In the genomic region with DNA sequence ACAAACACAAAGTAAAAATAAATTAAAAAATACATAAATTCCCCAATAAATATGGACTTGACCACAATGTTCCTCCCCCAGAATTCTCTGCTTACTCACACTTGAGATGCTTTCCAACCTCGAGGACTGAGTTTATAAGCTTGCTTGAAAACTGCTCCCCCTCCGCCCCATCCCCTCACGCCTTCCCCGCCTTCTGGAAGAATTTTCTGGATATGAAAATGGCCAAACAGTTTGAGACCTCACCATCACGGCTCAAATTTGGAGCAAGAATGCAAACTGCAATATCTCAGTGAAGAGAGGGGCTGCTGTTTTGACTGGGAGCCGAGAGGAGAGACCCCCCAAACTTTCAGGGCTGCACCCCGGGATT, we compare ENCODE assay signal across 8 mouse cellular contexts. TPM values are rescaled to one million over a fixed set of nuclear protein-coding genes. Genes with fewer than 3 reads are reported as not detected.
DNase-seq lines count a peak whose midpoint lies in the region; ATAC-seq and TF ChIP-seq lines count a peak whose summit lies in the region.

No protein-coding gene starts in this region.

- H3K4me1 ChIP-seq in kidney, embryonic 15.5 days = peaks cover 32% of the 10 kb centered on the region
- peaks cover 2% of the 10 kb centered on the region; the same call in 1 of the 2 replicates for H3K4me1 ChIP-seq in bone marrow, adult 2 months (ENCODE audit: control insufficient read depth, insufficient read depth, low read length)
- peaks cover 12% of the 10 kb centered on the region for H3K4me1 ChIP-seq in heart, embryonic 16.5 days (ENCODE audit: control insufficient read depth, insufficient read depth, low read length)
- H3K4me1 ChIP-seq in midbrain, embryonic 10.5 days = peaks cover 51% of the 10 kb centered on the region

- H3K27ac ChIP-seq in kidney, embryonic 15.5 days = peak overlapping the region; percentile 95
- H3K27ac ChIP-seq in bone marrow, adult 2 months (ENCODE audit: control insufficient read depth, insufficient read depth, low read depth, low read length, poor library complexity) = no peak overlapping the region
- H3K27ac ChIP-seq in heart, embryonic 16.5 days (ENCODE audit: low read length) = peak overlapping the region; percentile 96
- peak overlapping the region; percentile 87 for H3K27ac ChIP-seq in midbrain, embryonic 10.5 days (replicated peaks)

- no peak for ATAC-seq in kidney, embryonic 15.5 days (replicated peaks; ENCODE audit: low FRiP score)
- no peak for ATAC-seq in heart, embryonic 16.5 days (replicated peaks; ENCODE audit: extremely low read depth, insufficient read depth, low FRiP score)

- no peaks in the 10 kb centered on the region for H3K9me3 ChIP-seq in kidney, embryonic 15.5 days (replicated peaks)
- H3K9me3 ChIP-seq in heart, embryonic 16.5 days (replicated peaks; ENCODE audit: control insufficient read depth, low read length) = no peaks in the 10 kb centered on the region
- H3K9me3 ChIP-seq in midbrain, embryonic 10.5 days (replicated peaks) = no peaks in the 10 kb centered on the region

- peak overlapping the region; percentile 72 for H3K4me3 ChIP-seq in kidney, embryonic 15.5 days (replicated peaks)
- H3K4me3 ChIP-seq in bone marrow, adult 2 months (replicated peaks; ENCODE audit: control insufficient read depth, low read depth, low read length) = peak overlapping the region; percentile 78
- H3K4me3 ChIP-seq in heart, embryonic 16.5 days (ENCODE audit: low read length) = peak overlapping the region; percentile 72
- peak overlapping the region; percentile 61 for H3K4me3 ChIP-seq in midbrain, embryonic 10.5 days

- H3K9ac ChIP-seq in kidney, embryonic 15.5 days = peak overlapping the region; percentile 52
- H3K9ac ChIP-seq in heart, embryonic 16.5 days (ENCODE audit: low read length) = peak overlapping the region; percentile 77

- DNase-seq in kidney, postnatal 14 days = no peak
- DNase-seq in midbrain, embryonic 10.5 days (ENCODE audit: low spot score) = no peak
- DNase-seq in ovary, adult 18-20 months (ENCODE audit: low spot score) = no peak
- no peak for DNase-seq in layer of hippocampus, adult 8-10 months (ENCODE audit: low spot score in 2 of 2)
- DNase-seq in adrenal gland, postnatal 25 days = no peak

- H3K36me3 ChIP-seq in kidney, embryonic 15.5 days = no peaks in the 10 kb centered on the region
- no peaks in the 10 kb centered on the region for H3K36me3 ChIP-seq in heart, embryonic 16.5 days (ENCODE audit: control insufficient read depth, insufficient read depth)
- H3K36me3 ChIP-seq in midbrain, embryonic 10.5 days = no peaks in the 10 kb centered on the region

- no peaks in the 10 kb centered on the region for H3K27me3 ChIP-seq in kidney, embryonic 15.5 days
- H3K27me3 ChIP-seq in heart, embryonic 16.5 days (ENCODE audit: control insufficient read depth, insufficient read depth, low read length) = no peaks in the 10 kb centered on the region
- peaks cover 12% of the 10 kb centered on the region; the same call in 1 of the 2 replicates for H3K27me3 ChIP-seq in midbrain, embryonic 10.5 days (ENCODE audit: low read depth, poor library complexity, severe bottlenecking)

- 3% methylated on average over 7 of the region's 7 CpGs for WGBS in kidney, embryonic 15.5 days
- WGBS in bone marrow, adult 2 months = under 1% methylated on average over 7 of the region's 7 CpGs
- 2% methylated on average over 7 of the region's 7 CpGs for WGBS in heart, embryonic 16.5 days
- WGBS in midbrain, embryonic 10.5 days = 3% methylated on average over 7 of the region's 7 CpGs

- TF ChIP-seq CTCF in bone marrow, adult 2 months (IDR thresholded peaks at IDR 0.05; ENCODE audit: control insufficient read depth, insufficient read depth, low read length) = no peak

- H3K4me2 ChIP-seq in kidney, embryonic 15.5 days = peak overlapping the region; percentile 88
- H3K4me2 ChIP-seq in heart, embryonic 16.5 days (ENCODE audit: low read depth, low read length) = peak overlapping the region; percentile 71

- no peak for TF ChIP-seq POLR2A in bone marrow, adult 2 months (IDR thresholded peaks at IDR 0.05; ENCODE audit: borderline replicate concordance, control insufficient read depth, low read depth, low read length)

RNA-seq across cellular contexts. Expression of a gene that starts 14.5 kb away (rescaled TPM):
- 1,049 and 1,140 TPM in 2 replicates for polyA plus RNA-seq in kidney, embryonic 15.5 days (2015; fragmentation: Nextera tagmentation; extraction: Ambion mirVana)
- 98.4 and 168 TPM in 2 replicates for polyA plus RNA-seq in bone marrow, adult 2 months (2011; ENCODE audit: insufficient read depth, insufficient read length, low replicate concordance, missing spikeins)
- 928 and 945 TPM in 2 replicates for polyA plus RNA-seq in heart, embryonic 16.5 days (2015; fragmentation: Nextera tagmentation; extraction: Ambion mirVana)
- 957 and 1,129 TPM in 2 replicates for polyA plus RNA-seq in midbrain, embryonic 10.5 days (2016; fragmentation: Nextera tagmentation; extraction: Ambion mirVana)
- total RNA-seq in layer of hippocampus, adult 8-10 months (2022) = 100 to 1,000 TPM; 769 to 857 (median 823) TPM
- total RNA-seq in adrenal gland, postnatal 25 days (2021) = 1,462 and 1,631 TPM in 2 replicates

RNA-seq across cellular contexts. Expression of a gene that starts 15.4 kb away (rescaled TPM):
- 0.31 and 0.49 TPM in 2 replicates for polyA plus RNA-seq in kidney, embryonic 15.5 days (2015; fragmentation: Nextera tagmentation; extraction: Ambion mirVana)
- not detected in 2 replicates for polyA plus RNA-seq in bone marrow, adult 2 months (2011; ENCODE audit: insufficient read depth, insufficient read length, low replicate concordance, missing spikeins)
- 0.27 and 0.30 TPM in 2 replicates for polyA plus RNA-seq in heart, embryonic 16.5 days (2015; fragmentation: Nextera tagmentation; extraction: Ambion mirVana)
- 0.56 and 0.57 TPM in 2 replicates for polyA plus RNA-seq in midbrain, embryonic 10.5 days (2016; fragmentation: Nextera tagmentation; extraction: Ambion mirVana)
- total RNA-seq in layer of hippocampus, adult 8-10 months (2022) = under 1 TPM in 2 of 4 experiments, not detected in 2; 0.27 to 0.72 TPM
- total RNA-seq in adrenal gland, postnatal 25 days (2021) = not detected in 2 replicates

RNA-seq across cellular contexts. Expression of a gene that starts 29.4 kb away (rescaled TPM):
- polyA plus RNA-seq in kidney, embryonic 15.5 days (2015; fragmentation: Nextera tagmentation; extraction: Ambion mirVana) = 13.3 and 15.6 TPM in 2 replicates
- 12.3 and 36.6 TPM in 2 replicates for polyA plus RNA-seq in bone marrow, adult 2 months (2011; ENCODE audit: insufficient read depth, insufficient read length, low replicate concordance, missing spikeins)
- 8.5 and 10.5 TPM in 2 replicates for polyA plus RNA-seq in heart, embryonic 16.5 days (2015; fragmentation: Nextera tagmentation; extraction: Ambion mirVana)
- polyA plus RNA-seq in midbrain, embryonic 10.5 days (2016; fragmentation: Nextera tagmentation; extraction: Ambion mirVana) = 17.4 and 21.2 TPM in 2 replicates
- 10 to 100 TPM; 13.2 to 13.5 (median 13.4) TPM for total RNA-seq in layer of hippocampus, adult 8-10 months (2022)
- 17.5 and 25.9 TPM in 2 replicates for total RNA-seq in adrenal gland, postnatal 25 days (2021)

RNA-seq across cellular contexts. Expression of a gene that starts 36.8 kb away (rescaled TPM):
- 41.5 and 42.0 TPM in 2 replicates for polyA plus RNA-seq in kidney, embryonic 15.5 days (2015; fragmentation: Nextera tagmentation; extraction: Ambion mirVana)
- polyA plus RNA-seq in bone marrow, adult 2 months (2011; ENCODE audit: insufficient read depth, insufficient read length, low replicate concordance, missing spikeins) = 4.1 and 9.4 TPM in 2 replicates
- polyA plus RNA-seq in heart, embryonic 16.5 days (2015; fragmentation: Nextera tagmentation; extraction: Ambion mirVana) = 44.1 and 45.2 TPM in 2 replicates
- polyA plus RNA-seq in midbrain, embryonic 10.5 days (2016; fragmentation: Nextera tagmentation; extraction: Ambion mirVana) = 49.2 and 54.7 TPM in 2 replicates
- 100 to 1,000 TPM in 2 of 4 experiments, 10 to 100 TPM in 2; 89.5 to 105 (median 95.6) TPM for total RNA-seq in layer of hippocampus, adult 8-10 months (2022)
- 18.4 and 37.3 TPM in 2 replicates for total RNA-seq in adrenal gland, postnatal 25 days (2021)
